Mouse (Mus musculus): ENCODE results near the gene Ccdc57. TPM values are rescaled to one million over a fixed set of nuclear protein-coding genes. Genes with fewer than 3 reads are reported as not detected.

Ccdc57 gene
- polyA plus RNA-seq, 1 experiment from 2014 or later: 3.2 TPM

GRCm38 (mm10) chr11:120902487-120903142 lies 30.1 kb downstream of the Ccdc57 start:
- 93% methylated on average over 10 of the region's 10 CpGs for WGBS (ENCODE audit: missing documents)
- H3K4me3 ChIP-seq (ENCODE audit: inconsistent target): no peak overlapping the region
- no peak overlapping the region for H3K27ac ChIP-seq
- H3K79me2 ChIP-seq (ENCODE audit: inconsistent target): no peaks in the 10 kb centered on the region
- H3K36me3 ChIP-seq (ENCODE audit: inconsistent target): no peaks in the 10 kb centered on the region

- WGBS (ENCODE audit: missing documents): 95% methylated on average over 21 of the region's 21 CpGs
- H3K4me3 ChIP-seq (ENCODE audit: inconsistent target): no peak overlapping the region
Observed at GRCm38 (mm10) chr11:120901729-120902486, 30.8 kb downstream of the Ccdc57 start.

DNA sequence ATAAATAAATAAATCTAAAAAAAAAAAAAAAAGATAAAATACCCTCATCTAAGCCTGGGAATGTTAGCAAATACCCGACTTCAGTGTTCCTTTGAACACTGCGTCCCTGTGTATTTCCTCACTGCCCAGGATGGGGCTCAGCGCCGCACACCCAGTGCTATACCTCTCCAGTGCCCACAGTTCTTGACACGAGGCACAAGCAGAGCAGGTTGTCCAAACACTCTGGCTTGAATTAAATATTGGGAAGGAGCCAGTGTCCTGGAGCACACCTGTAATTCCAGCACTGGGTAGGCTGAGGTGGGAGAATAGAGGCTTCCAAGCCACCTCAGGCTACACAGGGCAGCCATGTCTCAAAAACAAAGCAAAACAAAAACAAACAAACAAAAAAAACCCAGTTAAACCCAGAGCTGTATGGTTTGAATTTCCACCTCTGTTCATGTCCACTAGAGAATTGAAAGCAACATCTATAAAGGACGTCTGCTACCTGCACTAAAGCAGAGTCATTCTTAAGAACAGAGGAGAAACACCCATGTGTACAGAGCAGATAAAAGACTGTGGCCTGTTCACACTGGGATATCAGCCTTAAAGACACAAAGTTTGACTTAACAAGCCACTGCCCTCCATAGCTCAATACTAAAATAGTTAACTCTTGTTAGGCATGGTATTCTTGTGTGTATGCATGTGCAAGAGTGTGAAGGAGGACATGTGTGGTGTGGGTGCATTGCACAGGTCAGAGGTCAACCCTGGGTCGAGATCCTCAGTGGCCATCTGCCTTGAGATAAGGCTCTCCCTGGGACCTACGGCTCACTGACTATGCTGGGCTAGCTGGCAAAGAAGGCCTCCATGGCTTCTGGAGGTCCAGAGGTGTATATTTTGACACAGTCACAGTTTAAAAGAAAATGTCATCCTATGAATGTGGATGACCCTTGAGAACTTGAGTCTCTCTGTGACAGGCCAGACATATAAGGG lies 32.1 kb downstream of the Ccdc57 start:
- Histone ChIP-seq H3K4me3 (ENCODE audit: inconsistent target) (no peak overlapping the region), H3K79me2 (ENCODE audit: inconsistent target) (no peaks in the 10 kb centered on the region), H3K27ac (no peak overlapping the region), H3K36me3 (ENCODE audit: inconsistent target) (no peaks in the 10 kb centered on the region)
- WGBS (ENCODE audit: missing documents): 96% methylated on average over 8 of the region's 8 CpGs

More at GRCm38 (mm10) chr11:120901729-120902486, 30.8 kb downstream of the Ccdc57 start:
- no peaks in the 10 kb centered on the region for H3K79me2 ChIP-seq (ENCODE audit: inconsistent target)
- H3K27ac ChIP-seq: no peak overlapping the region
- no peaks in the 10 kb centered on the region for H3K36me3 ChIP-seq (ENCODE audit: inconsistent target)

- no peak overlapping the region for H3K27ac ChIP-seq
Observed at GRCm38 (mm10) chr11:120898114-120898548, 34.5 kb downstream of the Ccdc57 start.

GRCm38 (mm10) chr11:120895441-120895840 lies 37.2 kb downstream of the Ccdc57 start:
- 94% methylated on average over 6 of the region's 6 CpGs for WGBS (ENCODE audit: missing documents)
- peaks cover 11% of the 10 kb centered on the region; the same call in 1 of the 2 replicates for H3K36me3 ChIP-seq (ENCODE audit: inconsistent target)
- no peaks in the 10 kb centered on the region for H3K79me2 ChIP-seq (ENCODE audit: inconsistent target)
- no peak overlapping the region for H3K4me3 ChIP-seq (ENCODE audit: inconsistent target)
- H3K27ac ChIP-seq: no peak overlapping the region

More at GRCm38 (mm10) chr11:120898114-120898548, 34.5 kb downstream of the Ccdc57 start:
- no peaks in the 10 kb centered on the region for H3K79me2 ChIP-seq (ENCODE audit: inconsistent target)
- no peak overlapping the region for H3K4me3 ChIP-seq (ENCODE audit: inconsistent target)
- WGBS (ENCODE audit: missing documents): 97% methylated on average over 6 of the region's 6 CpGs
- H3K36me3 ChIP-seq (ENCODE audit: inconsistent target): peaks cover 11% of the 10 kb centered on the region; the same call in 1 of the 2 replicates

DNA sequence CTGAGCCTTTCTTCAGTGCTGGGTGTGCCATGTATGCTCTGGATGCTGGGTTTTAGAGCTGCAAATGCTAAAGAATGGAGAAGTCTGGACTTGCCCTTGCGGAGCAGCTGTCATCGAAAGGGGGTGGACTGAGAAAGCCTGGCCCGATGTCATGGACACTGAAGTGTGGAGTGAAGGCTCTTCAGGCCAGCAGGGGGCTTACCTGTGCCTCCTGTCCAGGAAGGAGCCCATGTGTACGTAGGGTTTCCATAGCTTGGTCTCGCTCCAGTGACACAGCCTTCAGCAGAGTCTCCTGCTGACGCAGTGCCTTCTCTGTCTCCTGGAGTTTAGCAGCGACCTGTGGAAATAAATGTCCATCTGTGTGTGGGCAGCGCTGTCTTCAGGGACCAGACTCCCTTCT lies 38.3 kb downstream of the Ccdc57 start:
- H3K27ac ChIP-seq: no peak overlapping the region
- no peak overlapping the region for H3K4me3 ChIP-seq (ENCODE audit: inconsistent target)
- WGBS (ENCODE audit: missing documents): 96% methylated on average over 8 of the region's 8 CpGs
- peaks cover 11% of the 10 kb centered on the region; the same call in 1 of the 2 replicates for H3K36me3 ChIP-seq (ENCODE audit: inconsistent target)
- no peaks in the 10 kb centered on the region for H3K79me2 ChIP-seq (ENCODE audit: inconsistent target)

DNA sequence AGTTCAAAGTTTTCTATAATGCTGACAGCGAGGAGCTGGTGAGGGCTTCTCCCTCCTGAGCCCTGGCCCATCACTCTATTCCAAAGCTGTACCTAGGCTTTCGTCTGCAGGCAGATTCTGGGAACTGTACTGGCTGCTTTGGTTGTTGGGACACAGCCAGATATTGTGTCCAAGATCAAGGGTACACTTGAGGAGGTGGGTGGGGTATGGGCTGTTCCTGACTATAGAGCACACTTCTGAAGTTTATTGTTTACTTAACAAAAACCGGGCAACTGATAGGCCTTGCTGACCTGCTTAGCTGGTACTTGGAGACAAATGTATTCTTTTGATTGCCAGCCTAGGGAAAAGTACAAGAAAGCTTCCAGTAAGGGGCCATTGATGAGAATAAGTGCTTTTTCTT lies 43.5 kb downstream of the Ccdc57 start:
- no peak overlapping the region for H3K27ac ChIP-seq
- peaks cover 7% of the 10 kb centered on the region; the same call in 1 of the 2 replicates for H3K36me3 ChIP-seq (ENCODE audit: inconsistent target)
- no peaks in the 10 kb centered on the region for H3K79me2 ChIP-seq (ENCODE audit: inconsistent target)
- WGBS (ENCODE audit: missing documents): 90% methylated on average over 3 of the region's 3 CpGs
- H3K4me3 ChIP-seq (ENCODE audit: inconsistent target): no peak overlapping the region

DNA sequence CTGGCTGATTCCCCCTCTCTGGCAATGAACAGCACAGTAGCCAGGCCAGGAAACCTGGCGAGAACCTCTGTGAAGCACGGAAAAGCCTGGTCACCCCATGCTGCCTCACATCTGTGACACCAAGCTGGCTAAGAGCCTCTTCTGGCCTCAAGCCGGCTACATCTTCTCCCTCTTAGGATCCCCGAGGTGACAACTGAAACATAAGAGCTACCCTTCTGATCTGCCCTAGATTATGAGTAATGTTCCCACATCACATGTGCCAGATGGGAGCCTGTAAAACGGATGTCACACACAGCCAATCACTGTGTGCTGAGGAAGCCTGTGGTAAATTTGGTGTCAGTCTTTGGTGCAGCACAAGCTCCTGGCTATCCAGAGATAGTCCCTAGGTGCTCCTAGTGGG lies 44.0 kb downstream of the Ccdc57 start:
- WGBS (ENCODE audit: missing documents): 94% methylated on average over 5 of the region's 5 CpGs
- Histone ChIP-seq H3K27ac (no peak overlapping the region), H3K4me3 (ENCODE audit: inconsistent target) (no peak overlapping the region), H3K79me2 (ENCODE audit: inconsistent target) (no peaks in the 10 kb centered on the region), H3K36me3 (ENCODE audit: inconsistent target) (peaks cover 5% of the 10 kb centered on the region; the same call in 1 of the 2 replicates)

- Histone ChIP-seq H3K79me2 (ENCODE audit: inconsistent target) (no peaks in the 10 kb centered on the region), H3K4me3 (ENCODE audit: inconsistent target) (no peak overlapping the region), H3K36me3 (ENCODE audit: inconsistent target) (peaks cover 5% of the 10 kb centered on the region; the same call in 1 of the 2 replicates), H3K27ac (no peak overlapping the region)
- WGBS (ENCODE audit: missing documents): 92% methylated on average over 5 of the region's 5 CpGs
Observed at GRCm38 (mm10) chr11:120887502-120887901, 45.2 kb downstream of the Ccdc57 start.

GRCm38 (mm10) chr11:120886462-120886861 lies 46.2 kb downstream of the Ccdc57 start:
- 89% methylated on average over 4 of the region's 5 CpGs for WGBS (ENCODE audit: missing documents)
- H3K27ac ChIP-seq: no peak overlapping the region
- H3K36me3 ChIP-seq (ENCODE audit: inconsistent target): peaks cover 5% of the 10 kb centered on the region; the same call in 1 of the 2 replicates
- no peak overlapping the region for H3K4me3 ChIP-seq (ENCODE audit: inconsistent target)
- no peaks in the 10 kb centered on the region for H3K79me2 ChIP-seq (ENCODE audit: inconsistent target)

DNA sequence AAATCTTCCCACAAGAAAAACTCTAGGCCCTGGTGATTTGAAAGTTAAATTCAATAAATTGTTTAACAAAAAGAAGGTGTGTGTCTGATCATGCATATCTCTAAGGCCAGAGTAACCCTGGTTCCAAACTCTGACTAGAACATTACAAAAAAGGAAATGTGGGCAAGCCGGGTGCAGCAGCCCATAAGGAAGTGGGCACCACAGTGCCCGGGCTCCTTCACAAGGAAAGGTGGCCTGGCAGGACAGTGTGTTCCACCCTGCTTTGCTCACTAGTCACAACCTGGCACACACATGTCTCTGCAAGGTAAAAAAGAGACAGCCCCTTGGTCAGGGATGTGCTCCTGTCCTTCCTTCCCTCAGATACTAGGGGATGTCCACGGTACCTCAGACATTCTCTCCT lies 49.1 kb downstream of the Ccdc57 start:
- 23% methylated on average over 3 of the region's 3 CpGs for WGBS (ENCODE audit: missing documents)
- Histone ChIP-seq H3K4me3 (ENCODE audit: inconsistent target) (no peak overlapping the region), H3K79me2 (ENCODE audit: inconsistent target) (no peaks in the 10 kb centered on the region), H3K36me3 (ENCODE audit: inconsistent target) (peaks cover 5% of the 10 kb centered on the region; the same call in 1 of the 2 replicates), H3K27ac (no peak overlapping the region)

GRCm38 (mm10) chr11:120882931-120883330 lies 49.7 kb downstream of the Ccdc57 start:
- no peaks in the 10 kb centered on the region for H3K79me2 ChIP-seq (ENCODE audit: inconsistent target)
- peaks cover 5% of the 10 kb centered on the region; the same call in 1 of the 2 replicates for H3K36me3 ChIP-seq (ENCODE audit: inconsistent target)
- WGBS (ENCODE audit: missing documents): 95% methylated on average over 4 of the region's 4 CpGs
- H3K27ac ChIP-seq: no peak overlapping the region
- no peak overlapping the region for H3K4me3 ChIP-seq (ENCODE audit: inconsistent target)

DNA sequence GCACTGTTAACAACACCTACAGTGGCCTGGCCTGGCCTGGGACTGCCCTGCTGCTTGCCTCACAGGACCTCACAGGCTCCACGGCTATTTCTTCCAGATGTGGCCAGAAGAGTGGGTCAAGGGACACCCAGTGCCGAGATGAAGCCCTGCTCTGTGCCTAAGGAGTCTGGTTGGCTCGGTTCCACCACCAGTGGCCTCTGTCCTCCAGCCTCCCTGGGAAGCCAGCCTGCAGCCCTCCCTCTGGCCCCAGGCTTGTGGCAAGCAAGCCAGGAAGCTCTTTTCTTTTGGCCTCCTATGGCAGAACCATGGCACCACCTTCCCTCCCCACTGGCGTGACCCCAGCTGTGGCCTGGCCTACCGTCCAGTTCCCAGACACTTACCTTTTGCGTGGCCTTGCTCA lies 59.5 kb downstream of the Ccdc57 start:
- 94% methylated on average over 6 of the region's 6 CpGs for WGBS (ENCODE audit: missing documents)
- H3K79me2 ChIP-seq (ENCODE audit: inconsistent target): no peaks in the 10 kb centered on the region
- no peaks in the 10 kb centered on the region for H3K36me3 ChIP-seq (ENCODE audit: inconsistent target)

DNA sequence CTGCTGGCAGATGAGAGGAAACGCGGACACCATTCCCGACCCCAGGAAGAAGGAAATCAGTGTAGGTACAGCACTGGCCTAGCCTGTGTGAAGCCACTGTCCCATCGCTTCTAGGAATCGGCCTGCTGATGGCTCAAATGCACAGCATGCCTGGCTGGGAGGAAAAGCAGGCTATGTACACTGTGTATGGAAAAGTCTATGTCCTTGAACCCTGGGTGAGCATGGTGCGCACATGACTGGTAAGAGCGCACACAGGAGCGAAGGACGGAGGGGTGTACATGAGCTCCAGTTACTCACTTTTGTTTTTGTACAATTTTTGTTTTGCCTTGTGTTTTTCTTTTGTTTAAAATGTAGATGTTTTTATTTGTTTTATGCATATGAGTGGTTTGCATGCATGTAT lies 61.2 kb downstream of the Ccdc57 start:
- 93% methylated on average over 9 of the region's 9 CpGs for WGBS (ENCODE audit: missing documents)
- H3K36me3 ChIP-seq (ENCODE audit: inconsistent target): no peaks in the 10 kb centered on the region
- H3K79me2 ChIP-seq (ENCODE audit: inconsistent target): no peaks in the 10 kb centered on the region
- no peak overlapping the region for H3K4me3 ChIP-seq (ENCODE audit: inconsistent target)
- H3K27ac ChIP-seq: no peak overlapping the region

More for the DNA sequence above, 59.5 kb downstream of the Ccdc57 start:
- H3K27ac ChIP-seq: no peak overlapping the region
- no peak overlapping the region for H3K4me3 ChIP-seq (ENCODE audit: inconsistent target)
